Mouse (Mus musculus) Patski (cell line): ENCODE results near the gene Efna2. TPM values are rescaled to one million over a fixed set of nuclear protein-coding genes. Genes with fewer than 3 reads are reported as not detected.

Source experiments
- ATAC-seq: fragments of 100-300 bp; one replicate; pipeline ENCODE4 v1.8.0; 2021
- CTCF ChIA-PET: fragments of 350-600 bp; sonication (Branson Sonifier 250); formaldehyde crosslinking; loops from one replicate; lab custom pipeline; 2022; ENCODE audit warnings: inconsistent platforms; lab: Charles Lee
- POLR2A ChIA-PET: fragments of 350-600 bp; sonication (Branson Sonifier 250); formaldehyde crosslinking; loops from one replicate; lab custom pipeline; 2022; ENCODE audit warnings: antibody characterized with exemption, inconsistent platforms; lab: Charles Lee
- DNase-seq: peaks from one replicate; pipeline ENCODE4 v3.0.0-alpha.2; 2011; ENCODE audit warnings: low read depth, low spot score
- H3K27me3 ChIP-seq: fragments of 371-371 bp; one replicate; pipeline ENCODE4 v1.5.1; 2021
- CTCF ChIP-seq: fragments of 100-300 bp; IDR thresholded peaks from one replicate; pipeline ENCODE4 v1.5.1; 2021
- in situ Hi-C: fragments of 300-500 bp; cut with MboI; formaldehyde crosslinking; loops from 3 replicates; pipeline ENCODE4 v1.11.1; 2018; ENCODE audit warnings: low pct_unique_long_range_greater_than_20kb, mixed read lengths
- polyA plus RNA-seq: library from polyadenylated mRNA; unstranded; gene quantifications from one replicate; pipeline ENCODE4 v1.2.3, GENCODE M21; 2021

Efna2 gene
- polyA plus RNA-seq, 1 experiment from 2014 or later, result 1.1 TPM

DNA sequence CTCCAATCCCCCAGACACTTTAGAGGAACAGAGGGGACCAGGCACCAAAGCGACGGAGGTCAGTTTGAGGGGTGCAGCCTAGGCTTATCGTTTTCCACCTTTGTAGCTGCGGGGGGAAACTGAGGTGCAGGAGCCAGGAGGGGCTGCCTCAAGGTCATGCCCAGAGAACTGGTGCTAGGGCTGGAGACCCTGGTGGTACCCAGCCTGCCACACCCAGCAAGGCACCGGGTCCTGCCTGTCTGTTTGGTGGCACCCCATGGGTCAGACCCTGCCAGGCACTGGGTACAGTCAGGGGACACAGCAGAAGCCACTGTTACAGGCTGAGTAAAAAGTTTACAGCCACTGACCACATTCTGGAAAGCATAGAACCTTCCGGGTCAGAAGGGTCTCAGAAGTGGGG lies 1.0 kb downstream of the Efna2 start:
- POLR2A ChIA-PET, result no interaction called here
- in situ Hi-C loops, result no loop called here
- CTCF ChIA-PET, result no interaction called here
- DNase-seq (no peak), ATAC-seq (no peak)
- TF ChIP-seq CTCF, result no peak
- H3K27me3 ChIP-seq, result no peaks in the 10 kb centered on the region

DNA sequence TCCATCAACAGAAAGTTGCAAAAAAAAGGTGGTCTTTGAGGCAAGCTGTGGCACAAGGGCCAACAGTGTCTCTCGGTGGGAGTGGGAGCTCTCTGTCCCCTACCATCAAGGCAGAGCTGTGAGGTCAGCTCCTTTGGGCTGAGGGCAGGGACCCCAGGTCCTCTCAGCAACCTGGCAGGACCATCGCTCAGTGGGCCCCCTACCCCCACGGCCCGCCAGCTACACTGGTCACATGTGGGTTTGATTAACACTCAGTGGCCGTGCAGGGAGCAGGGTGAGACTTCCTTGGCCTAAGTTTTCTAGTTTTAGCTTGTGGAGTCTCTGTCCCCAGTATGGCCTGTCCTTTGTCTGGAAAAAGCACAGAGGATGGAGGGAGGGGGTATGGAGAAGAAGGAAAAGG lies 1.5 kb downstream of the Efna2 start:
- CTCF ChIA-PET, result no interaction called here
- TF ChIP-seq CTCF, result no peak

DNA sequence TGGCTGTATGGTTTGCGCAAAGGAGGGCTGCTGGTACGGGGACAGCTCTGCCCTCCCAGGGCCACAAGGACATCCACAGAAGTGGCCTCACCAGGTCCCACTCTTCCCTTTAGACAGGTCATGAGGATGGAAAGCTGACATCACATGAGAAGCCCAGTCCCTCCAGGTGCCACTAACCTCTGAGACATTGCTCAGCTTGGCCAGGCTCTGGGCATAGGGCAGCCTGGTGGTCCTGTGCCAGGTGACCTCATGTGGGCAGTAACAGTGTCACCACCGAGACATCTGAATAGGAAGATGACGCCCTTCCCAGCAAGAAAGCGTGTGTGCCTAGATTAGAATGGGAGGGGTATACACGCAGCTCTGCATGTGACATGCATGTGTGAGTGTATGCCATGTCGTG lies 3.3 kb downstream of the Efna2 start:
- ChIA-PET CTCF (no interaction called here), POLR2A (no interaction called here)
- no peaks in the 10 kb centered on the region for H3K27me3 ChIP-seq
- DNase-seq (no peak), ATAC-seq (no peak)
- in situ Hi-C loops, result no loop called here
- TF ChIP-seq CTCF, result no peak

More for the DNA sequence above, 1.5 kb downstream of the Efna2 start:
- POLR2A ChIA-PET, result no interaction called here
- no peaks in the 10 kb centered on the region for H3K27me3 ChIP-seq
- in situ Hi-C loops, result no loop called here
- DNase-seq (no peak), ATAC-seq (no peak)

DNA sequence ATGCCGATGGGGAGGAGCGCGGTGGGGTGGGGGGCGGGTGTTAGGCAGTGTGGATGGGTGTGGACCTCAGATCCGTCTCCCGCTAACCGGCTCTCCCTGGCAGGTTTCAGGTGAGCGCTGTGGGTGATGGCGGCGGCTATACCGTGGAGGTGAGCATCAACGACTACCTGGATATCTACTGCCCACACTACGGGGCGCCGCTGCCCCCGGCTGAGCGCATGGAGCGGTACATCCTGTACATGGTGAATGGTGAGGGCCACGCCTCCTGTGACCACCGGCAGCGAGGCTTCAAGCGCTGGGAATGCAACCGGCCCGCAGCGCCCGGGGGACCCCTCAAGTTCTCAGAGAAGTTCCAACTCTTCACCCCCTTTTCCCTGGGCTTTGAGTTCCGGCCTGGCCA lies 7.4 kb downstream of the Efna2 start:
- CTCF ChIA-PET, result no interaction called here
- ATAC-seq (no peak), DNase-seq (no peak)
- peaks cover 12% of the 10 kb centered on the region for H3K27me3 ChIP-seq
- in situ Hi-C loops, result no loop called here
- POLR2A ChIA-PET, result no interaction called here
- TF ChIP-seq CTCF, result no peak

DNA sequence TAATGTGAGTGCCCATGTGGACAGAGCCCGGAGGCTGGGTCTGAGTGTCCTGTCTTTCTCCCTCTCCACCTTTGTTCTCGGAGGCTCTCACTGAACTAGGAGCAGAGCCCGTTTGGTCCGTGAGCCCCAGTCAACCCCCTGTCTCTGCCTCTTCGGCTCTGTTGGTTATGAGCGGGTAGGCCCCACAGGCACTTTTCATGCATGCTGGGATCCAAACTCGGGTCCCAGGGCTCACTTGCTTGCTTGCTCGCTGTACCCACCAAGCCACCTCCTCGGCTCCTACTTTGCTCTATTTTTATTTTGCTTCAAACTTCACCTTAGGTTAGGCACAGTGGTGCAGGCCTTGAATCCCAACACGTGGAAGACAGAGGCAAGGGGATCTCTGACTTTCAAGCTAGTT lies 8.5 kb downstream of the Efna2 start:
- TF ChIP-seq CTCF, result no peak
- POLR2A ChIA-PET, result no interaction called here
- ATAC-seq, result no peak
- in situ Hi-C loops, result no loop called here
- CTCF ChIA-PET, result interaction anchor here (1.0 kb wide), 1 partner anchor 20 kb away, joined by 3 read pairs; no protein-coding TSS in a partner anchor
- DNase-seq, result no peak
- H3K27me3 ChIP-seq, result peaks cover 12% of the 10 kb centered on the region

DNA sequence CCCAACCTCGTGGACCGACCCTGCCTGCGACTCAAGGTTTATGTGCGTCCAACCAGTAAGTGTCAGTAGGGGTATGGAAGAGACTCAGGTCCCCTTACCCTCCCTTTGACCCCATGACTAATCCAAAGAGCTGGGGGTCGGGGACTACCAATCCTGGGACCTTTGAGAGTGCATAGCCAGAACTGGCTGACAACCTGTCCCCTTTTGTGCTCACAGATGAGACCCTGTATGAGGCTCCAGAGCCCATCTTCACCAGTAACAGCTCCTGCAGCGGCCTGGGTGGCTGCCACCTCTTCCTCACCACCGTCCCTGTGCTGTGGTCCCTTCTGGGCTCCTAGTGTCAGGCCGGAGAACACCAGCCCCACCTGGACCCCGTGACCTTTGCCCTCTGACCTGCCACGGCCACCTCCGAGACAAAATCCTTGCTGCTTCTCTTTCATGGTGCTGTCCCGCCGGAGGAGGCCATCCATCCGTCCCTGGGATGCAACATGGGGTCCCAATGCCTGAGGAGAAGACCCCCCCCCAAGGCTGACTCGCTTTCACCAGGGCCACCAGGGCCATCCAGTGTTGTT lies 9.3 kb downstream of the Efna2 start:
- ATAC-seq, result no peak
- in situ Hi-C loops, result no loop called here
- ChIA-PET CTCF (interaction anchor here (1.0 kb wide), 1 partner anchor 19 kb away, joined by 3 read pairs; no protein-coding TSS in a partner anchor), POLR2A (no interaction called here)
- no peak for TF ChIP-seq CTCF
- H3K27me3 ChIP-seq, result peaks cover 12% of the 10 kb centered on the region
- no peak for DNase-seq

DNA sequence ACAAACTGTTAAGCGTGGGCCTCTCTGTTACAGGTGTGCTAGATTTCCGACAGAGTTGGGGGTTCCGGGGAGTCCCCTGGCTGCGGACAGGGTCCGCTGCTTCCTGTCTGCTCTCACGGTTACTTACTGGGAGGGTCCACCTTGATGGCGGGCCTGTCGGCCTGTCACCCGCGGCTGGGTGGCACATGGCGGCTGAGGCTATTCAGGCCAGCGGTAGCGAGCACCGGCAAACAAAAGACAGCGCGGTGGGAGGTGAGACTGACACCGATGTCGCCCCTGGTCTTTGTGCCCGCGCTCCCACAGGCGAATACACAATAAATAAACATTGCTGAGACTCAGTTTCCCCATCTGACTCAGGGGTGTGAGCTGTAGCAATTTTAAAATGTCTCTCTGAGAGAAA lies 10.7 kb downstream of the Efna2 start:
- in situ Hi-C loops, result no loop called here
- peaks cover 12% of the 10 kb centered on the region for H3K27me3 ChIP-seq
- ChIA-PET CTCF (no interaction called here), POLR2A (no interaction called here)
- no peak for DNase-seq
- no peak for TF ChIP-seq CTCF
- ATAC-seq, result no peak

DNA sequence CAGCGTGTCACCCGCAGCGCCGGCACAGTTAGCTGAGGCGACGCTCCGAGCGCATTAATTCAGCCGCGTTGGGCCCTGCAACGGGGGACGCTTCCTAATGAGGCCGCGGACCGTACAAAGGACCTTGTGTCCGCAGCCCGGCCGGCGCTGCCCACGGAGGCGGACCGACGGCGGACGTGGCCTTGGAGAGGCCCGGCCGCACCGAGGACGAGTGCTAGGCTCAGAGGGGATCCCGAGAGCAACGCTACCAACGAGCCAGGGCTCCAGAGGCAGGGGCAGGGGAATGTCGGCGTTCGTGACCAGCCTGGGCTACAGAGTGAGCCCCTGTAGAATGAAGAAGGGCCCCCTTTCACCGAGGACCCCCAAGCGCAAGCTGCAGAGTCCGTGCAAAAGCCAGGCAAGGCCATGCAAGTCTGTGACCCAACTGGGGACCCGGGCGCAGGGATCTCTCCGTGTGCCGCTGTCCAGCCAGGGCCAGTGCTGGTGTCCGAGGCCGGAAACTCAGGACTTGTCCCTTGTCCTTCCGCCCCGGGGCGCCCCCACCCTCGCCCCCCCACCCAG lies 11.3 kb downstream of the Efna2 start:
- H3K27me3 ChIP-seq, result peaks cover 12% of the 10 kb centered on the region
- CTCF ChIA-PET, result no interaction called here
- ATAC-seq (peak; percentile 14), DNase-seq (no peak)
- POLR2A ChIA-PET, result interaction anchor here (1.2 kb wide), 1 partner anchor 15 kb away, joined by 4 read pairs; no protein-coding TSS in a partner anchor
- in situ Hi-C loops, result no loop called here
- TF ChIP-seq CTCF, result no peak

DNA sequence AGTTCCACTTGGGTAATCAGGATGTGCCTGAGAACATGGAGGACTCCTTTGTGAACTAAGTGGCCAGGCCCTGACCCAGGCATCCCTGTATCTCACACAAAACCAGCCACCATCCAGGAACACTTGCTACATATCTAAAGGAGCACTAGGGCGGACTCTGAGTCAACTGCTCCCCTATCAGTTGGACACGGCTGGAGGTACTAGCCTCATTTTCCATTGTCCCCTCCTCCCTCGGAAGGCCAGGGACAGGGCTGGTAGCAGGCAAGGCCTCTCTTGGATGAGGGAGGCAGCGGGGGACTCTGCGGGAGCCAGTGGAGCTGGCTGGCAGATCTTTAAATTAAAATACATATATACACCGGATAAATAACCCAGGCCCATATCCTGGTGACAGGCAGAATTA lies 14.7 kb downstream of the Efna2 start:
- ChIA-PET POLR2A (no interaction called here), CTCF (no interaction called here)
- no peak for TF ChIP-seq CTCF
- in situ Hi-C loops, result no loop called here
- H3K27me3 ChIP-seq, result peaks cover 12% of the 10 kb centered on the region
- no peak for DNase-seq
- no peak for ATAC-seq

DNA sequence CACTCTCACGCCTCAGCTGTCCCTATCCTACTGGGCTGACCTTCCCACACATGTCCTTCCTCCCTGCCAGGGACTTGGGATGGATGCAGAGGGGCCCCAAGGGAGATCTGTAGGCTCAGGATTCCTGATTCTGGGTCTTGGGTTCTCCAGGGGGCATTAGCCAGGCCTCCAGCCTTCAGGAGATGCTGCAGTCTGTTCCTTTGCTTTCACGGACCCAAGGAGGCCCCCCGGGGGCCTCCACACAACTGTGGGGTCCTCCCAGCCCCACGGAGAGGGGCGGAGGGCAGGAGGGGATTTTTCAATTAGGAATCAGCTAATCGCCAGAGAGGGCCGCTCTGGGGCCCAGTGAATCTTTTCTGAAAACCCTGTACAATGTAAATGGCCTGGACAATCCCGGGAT lies 15.2 kb downstream of the Efna2 start:
- ChIA-PET CTCF (no interaction called here), POLR2A (no interaction called here)
- TF ChIP-seq CTCF, result no peak
- ATAC-seq, result no peak
- DNase-seq, result no peak
- in situ Hi-C loops, result no loop called here
- peaks cover 12% of the 10 kb centered on the region for H3K27me3 ChIP-seq

DNA sequence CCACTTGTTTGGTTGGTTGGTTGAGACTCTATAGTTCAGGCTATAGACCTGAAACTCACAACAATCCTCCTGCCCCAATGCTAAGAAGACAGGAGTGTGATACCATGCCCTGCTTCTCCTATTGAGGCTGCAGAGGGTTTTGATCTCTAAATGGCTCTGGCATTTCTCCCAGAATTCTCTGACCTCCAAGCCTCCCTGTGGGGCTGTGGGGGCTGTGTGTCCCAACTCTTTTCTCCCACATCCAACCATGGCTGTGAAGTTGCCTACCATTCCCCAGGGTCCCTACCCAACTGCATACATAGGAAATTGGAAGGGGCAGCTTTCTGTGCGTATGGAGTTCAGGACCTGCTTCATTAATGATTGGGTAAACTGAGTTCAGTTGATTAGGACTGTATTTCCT lies 16.9 kb downstream of the Efna2 start:
- in situ Hi-C loops, result no loop called here
- ATAC-seq (no peak), DNase-seq (no peak)
- ChIA-PET CTCF (no interaction called here), POLR2A (no interaction called here)
- no peak for TF ChIP-seq CTCF
- H3K27me3 ChIP-seq, result no peaks in the 10 kb centered on the region
